Mouse (Mus musculus) forebrain, embryonic 14.5 days (tissue): ENCODE measurements around the gene Scfd2. TPM values are rescaled to one million over a fixed set of nuclear protein-coding genes. Genes with fewer than 3 reads are reported as not detected.

Experiments
- ATAC-seq: fragments of 200-750 bp; cut with Nextera tagmentation; 2 replicates; pipeline ENCODE4 v1.8.0; 2017; ENCODE audit warnings: mild to moderate bottlenecking, moderate library complexity
- DNase-seq: peaks from one replicate; pipeline ENCODE4 v3.0.0-alpha.2; 2015; ENCODE audit warnings: low spot score
- H3K27ac ChIP-seq: fragments of 300-500 bp; sonication (generic); 2 replicates; pipeline ENCODE4 v1.5.1; 2014; ENCODE audit warnings: low read depth, mild to moderate bottlenecking, control low read depth, low read length, moderate library complexity
- H3K27me3 ChIP-seq: fragments of 300-500 bp; sonication (generic); replicated peaks from 2 replicates; pipeline ENCODE4 v1.6.1; 2014; ENCODE audit warnings: low read length, control low read depth, mixed read lengths; ENCODE audit not compliant: control insufficient read depth, insufficient read depth
- H3K36me3 ChIP-seq: fragments of 300-500 bp; sonication (generic); 2 replicates; pipeline ENCODE4 v1.6.1; 2014; ENCODE audit warnings: low read length, control low read depth; ENCODE audit not compliant: control insufficient read depth, insufficient read depth
- H3K4me1 ChIP-seq: fragments of 300-500 bp; sonication (generic); 2 replicates; pipeline ENCODE4 v1.6.1; 2014; ENCODE audit warnings: antibody characterized with exemption, low read length, control low read depth; ENCODE audit not compliant: control insufficient read depth, insufficient read depth
- H3K4me2 ChIP-seq: fragments of 300-500 bp; sonication (generic); 2 replicates; pipeline ENCODE4 v1.6.1; 2014; ENCODE audit warnings: mild to moderate bottlenecking, control low read depth, low read length
- H3K4me3 ChIP-seq: fragments of 300-500 bp; sonication (generic); 2 replicates; pipeline ENCODE4 v1.5.1; 2014; ENCODE audit warnings: low read depth, low read length, control low read depth
- H3K9ac ChIP-seq: fragments of 300-500 bp; sonication (generic); 2 replicates; pipeline ENCODE4 v1.6.1; 2014; ENCODE audit warnings: mild to moderate bottlenecking, low read length, control low read depth, moderate library complexity
- H3K9me3 ChIP-seq: fragments of 300-500 bp; sonication (generic); replicated peaks from 2 replicates; pipeline ENCODE4 v1.6.1; 2016; ENCODE audit warnings: low read length, control low read depth, mixed read lengths; ENCODE audit not compliant: control insufficient read depth
- whole genome bisulfite sequencing: fragments of 180-500 bp; shearing (Covaris S2); extraction: QIAGEN DNeasy Blood & Tissue Kit; methylation state at CpG from one replicate; pipeline ENCODE4 v1.1.7; 2014; 5-methylcytosine and 5-hydroxymethylcytosine counted together
- polyA plus RNA-seq: library from polyadenylated mRNA; unstranded; fragments of >200 nt; fragmentation: Nextera tagmentation; extraction: Ambion mirVana; gene quantifications from 2 replicates; pipeline ENCODE4 v1.2.1, GENCODE M21; 2014

Scfd2 gene
- polyA plus RNA-seq, 1 experiment from 2014 or later, result 18.6 TPM

DNA sequence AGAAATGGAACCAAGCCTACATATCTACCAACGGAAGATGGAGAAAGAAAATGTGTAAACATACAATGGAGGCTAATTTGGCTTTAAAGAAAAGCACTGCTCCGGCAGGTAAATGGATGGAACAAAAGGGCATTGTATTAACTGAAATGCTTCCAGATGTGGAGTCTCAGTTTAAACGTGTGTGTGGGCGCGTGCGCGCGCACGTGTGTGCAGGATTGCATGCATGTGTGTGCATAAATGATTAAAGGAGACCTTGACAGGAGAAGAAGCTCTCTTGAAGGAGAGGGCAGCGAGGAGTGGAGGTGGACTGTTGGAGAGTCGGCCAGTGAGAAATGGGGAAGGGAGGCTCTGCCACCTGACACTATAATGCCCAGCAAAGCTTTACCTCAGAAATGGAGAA, 58.4 kb downstream of the Scfd2 start:
- Histone ChIP-seq H3K27ac (no peak overlapping the region), H3K36me3 (no peaks in the 10 kb centered on the region), H3K27me3 (no peaks in the 10 kb centered on the region), H3K9me3 (no peaks in the 10 kb centered on the region), H3K4me3 (no peak overlapping the region), H3K4me2 (no peak overlapping the region), H3K9ac (no peak overlapping the region), H3K4me1 (no peaks in the 10 kb centered on the region)
- ATAC-seq, result no peak
- no peak for DNase-seq
- 81% methylated on average over 11 of the region's 11 CpGs for WGBS

DNA sequence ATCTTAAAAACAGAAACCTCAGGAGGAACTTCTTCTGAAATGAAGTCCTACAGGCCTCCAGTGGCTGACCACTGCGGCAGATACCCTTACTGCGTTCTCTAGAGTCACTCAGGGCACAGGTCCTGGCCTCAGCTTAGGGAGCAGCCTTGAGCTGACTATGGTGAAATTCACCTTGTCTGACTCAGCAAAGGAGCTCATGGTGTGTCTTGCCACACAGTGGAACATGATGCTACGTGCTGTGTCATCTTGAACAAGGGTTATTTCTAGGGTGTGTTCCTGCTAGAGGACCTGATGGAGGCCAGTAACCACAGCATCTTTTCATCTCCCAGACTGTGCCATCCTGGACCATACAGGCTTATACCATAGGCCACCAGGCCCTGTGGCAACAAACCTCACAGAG, 60.7 kb downstream of the Scfd2 start:
- H3K4me1 ChIP-seq, result no peaks in the 10 kb centered on the region
- H3K9me3 ChIP-seq, result no peaks in the 10 kb centered on the region
- H3K4me3 ChIP-seq, result no peak overlapping the region
- no peak for ATAC-seq
- H3K36me3 ChIP-seq, result no peaks in the 10 kb centered on the region
- no peak overlapping the region for H3K4me2 ChIP-seq
- DNase-seq, result no peak
- no peaks in the 10 kb centered on the region for H3K27me3 ChIP-seq
- H3K9ac ChIP-seq, result no peak overlapping the region
- H3K27ac ChIP-seq, result no peak overlapping the region
- 93% methylated on average over 3 of the region's 3 CpGs for WGBS

DNA sequence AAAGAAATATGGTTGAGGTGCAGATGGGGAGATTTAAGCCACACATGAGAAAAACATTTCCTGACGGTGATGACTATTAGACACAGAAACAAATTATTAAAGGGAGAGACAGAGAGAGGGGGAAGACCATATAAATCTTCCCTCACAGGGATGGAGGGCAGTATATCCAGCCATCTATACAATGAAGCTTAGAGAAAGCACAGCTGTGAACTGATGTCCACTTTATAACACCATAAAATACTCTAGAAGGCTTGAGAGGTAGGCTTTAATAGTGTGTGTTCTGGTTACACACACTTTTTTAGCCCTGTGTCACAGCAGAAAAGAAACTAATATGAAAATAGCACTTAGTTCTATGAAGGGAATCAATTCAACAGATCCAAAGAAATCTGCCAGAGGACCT, 61.9 kb downstream of the Scfd2 start:
- Histone ChIP-seq H3K36me3 (no peaks in the 10 kb centered on the region), H3K9ac (no peak overlapping the region), H3K4me3 (no peak overlapping the region), H3K27ac (no peak overlapping the region), H3K4me1 (no peaks in the 10 kb centered on the region), H3K27me3 (no peaks in the 10 kb centered on the region), H3K9me3 (no peaks in the 10 kb centered on the region), H3K4me2 (no peak overlapping the region)
- DNase-seq (no peak), ATAC-seq (no peak)
- WGBS, result 82% methylated on average over 1 of the region's 1 CpGs

DNA sequence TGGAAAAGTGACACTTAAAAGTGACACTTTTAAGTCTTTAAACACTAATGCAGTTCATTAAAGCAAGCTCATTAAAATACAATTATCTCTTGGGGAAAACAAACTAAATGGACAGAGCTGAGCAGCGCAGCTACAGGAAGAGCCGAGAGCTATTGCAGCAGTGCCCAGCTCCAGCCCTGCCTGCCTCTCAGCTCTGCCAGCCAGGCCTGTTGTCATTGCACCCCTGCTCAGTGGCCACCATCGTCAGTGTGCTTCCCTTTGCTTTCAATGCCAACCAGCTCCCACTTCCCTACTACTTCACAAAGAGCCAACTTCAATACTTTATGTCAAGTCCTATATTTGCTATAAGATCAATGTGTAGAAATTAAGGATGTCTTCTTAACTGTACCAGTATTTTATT, 63.8 kb downstream of the Scfd2 start:
- H3K36me3 ChIP-seq, result no peaks in the 10 kb centered on the region
- ATAC-seq, result no peak

DNA sequence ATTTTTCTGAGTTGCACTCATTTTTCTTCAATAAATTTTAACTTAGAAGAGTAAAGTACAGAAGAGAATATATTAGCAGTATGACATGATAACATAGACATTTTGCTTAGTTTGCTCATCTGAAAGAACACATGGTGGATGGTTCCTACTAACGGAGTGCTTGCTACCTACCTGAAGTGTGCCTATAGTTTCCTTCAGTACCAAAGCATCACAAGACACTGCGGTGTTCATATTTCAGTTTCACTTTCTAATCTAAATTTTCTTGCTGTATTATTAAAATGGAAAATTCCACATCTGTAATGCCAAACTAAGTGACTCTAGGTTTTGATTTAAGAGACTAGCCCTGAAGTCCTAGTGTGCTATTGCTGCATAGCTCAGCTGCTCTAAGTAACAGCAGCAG, 74.8 kb downstream of the Scfd2 start:
- Histone ChIP-seq H3K4me1 (no peaks in the 10 kb centered on the region), H3K36me3 (no peaks in the 10 kb centered on the region), H3K27me3 (no peaks in the 10 kb centered on the region), H3K27ac (no peak overlapping the region), H3K9ac (no peak overlapping the region), H3K4me3 (no peak overlapping the region), H3K4me2 (no peak overlapping the region), H3K9me3 (no peaks in the 10 kb centered on the region)
- ATAC-seq (no peak), DNase-seq (no peak)
- 92% methylated on average over 2 of the region's 2 CpGs for WGBS

More for the DNA sequence above, 63.8 kb downstream of the Scfd2 start:
- H3K9me3 ChIP-seq, result no peaks in the 10 kb centered on the region
- WGBS, result 58% methylated on average over 3 of the region's 3 CpGs
- no peak overlapping the region for H3K4me3 ChIP-seq
- H3K27ac ChIP-seq, result no peak overlapping the region
- no peak overlapping the region for H3K9ac ChIP-seq
- H3K4me1 ChIP-seq, result no peaks in the 10 kb centered on the region
- H3K4me2 ChIP-seq, result no peak overlapping the region
- H3K27me3 ChIP-seq, result no peaks in the 10 kb centered on the region
- no peak for DNase-seq

DNA sequence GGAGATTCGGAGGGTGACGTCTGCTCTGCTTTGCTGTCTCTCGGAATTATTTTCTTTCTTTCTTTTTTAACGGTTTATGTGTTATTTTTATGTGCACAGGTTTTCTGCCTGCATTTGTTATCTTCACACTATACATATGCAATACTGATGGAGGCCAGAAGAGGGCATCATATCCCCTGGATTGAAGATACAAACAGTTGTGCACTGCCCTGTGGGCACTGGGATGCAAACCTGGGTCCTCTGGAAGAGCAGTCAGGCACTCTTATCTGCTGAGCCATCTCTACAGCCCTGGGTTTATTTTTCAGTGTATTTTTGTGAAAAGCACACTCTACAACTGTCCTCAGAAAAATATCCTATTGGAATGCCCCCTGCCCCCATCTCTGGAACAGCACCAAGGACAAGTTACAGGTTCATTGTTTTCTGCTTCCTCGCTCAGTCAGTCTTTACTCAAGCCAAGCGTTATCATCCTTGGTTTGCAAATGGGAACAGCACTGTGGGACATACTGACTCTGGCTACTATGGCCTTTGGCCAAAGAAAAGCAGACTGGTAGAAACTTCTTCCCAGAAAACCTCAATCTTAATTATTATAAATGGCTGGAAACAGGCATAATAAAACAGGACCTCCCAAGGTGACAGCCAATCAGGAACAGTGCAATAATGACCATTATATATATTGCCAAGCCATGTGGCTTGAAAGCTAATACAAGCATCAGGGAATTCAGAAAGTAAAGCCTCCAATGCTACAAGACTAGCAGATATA, 75.9 kb downstream of the Scfd2 start:
- no peak overlapping the region for H3K4me3 ChIP-seq
- no peaks in the 10 kb centered on the region for H3K36me3 ChIP-seq
- no peak for DNase-seq
- H3K9ac ChIP-seq, result no peak overlapping the region
- no peaks in the 10 kb centered on the region for H3K27me3 ChIP-seq
- ATAC-seq, result no peak
- 89% methylated on average over 6 of the region's 6 CpGs for WGBS
- H3K4me1 ChIP-seq, result no peaks in the 10 kb centered on the region
- no peaks in the 10 kb centered on the region for H3K9me3 ChIP-seq
- no peak overlapping the region for H3K4me2 ChIP-seq
- H3K27ac ChIP-seq, result no peak overlapping the region

DNA sequence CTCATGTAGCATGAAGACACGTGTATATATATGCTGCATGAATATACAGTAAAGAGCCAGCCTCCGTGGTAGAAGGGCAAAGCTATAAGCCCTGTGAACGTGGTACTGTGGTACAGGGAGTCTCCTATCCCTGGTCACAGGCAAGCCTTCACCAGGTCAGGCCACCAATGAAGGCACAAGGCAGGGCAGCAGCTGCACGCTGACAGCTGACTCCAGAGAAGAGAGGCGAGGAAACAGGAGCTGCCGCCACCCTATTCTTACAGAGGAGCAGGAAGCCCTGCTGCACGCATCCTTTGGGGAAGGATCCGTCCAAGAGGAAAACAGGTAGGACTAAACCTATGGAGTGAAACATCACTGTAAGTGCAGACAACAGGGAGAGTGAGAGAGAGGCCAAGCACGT, 76.5 kb downstream of the Scfd2 start:
- Histone ChIP-seq H3K27ac (no peak overlapping the region), H3K4me1 (no peaks in the 10 kb centered on the region), H3K27me3 (no peaks in the 10 kb centered on the region), H3K36me3 (no peaks in the 10 kb centered on the region), H3K4me2 (no peak overlapping the region), H3K9me3 (no peaks in the 10 kb centered on the region), H3K9ac (no peak overlapping the region), H3K4me3 (no peak overlapping the region)
- ATAC-seq (no peak), DNase-seq (no peak)
- WGBS, result 88% methylated on average over 9 of the region's 9 CpGs

DNA sequence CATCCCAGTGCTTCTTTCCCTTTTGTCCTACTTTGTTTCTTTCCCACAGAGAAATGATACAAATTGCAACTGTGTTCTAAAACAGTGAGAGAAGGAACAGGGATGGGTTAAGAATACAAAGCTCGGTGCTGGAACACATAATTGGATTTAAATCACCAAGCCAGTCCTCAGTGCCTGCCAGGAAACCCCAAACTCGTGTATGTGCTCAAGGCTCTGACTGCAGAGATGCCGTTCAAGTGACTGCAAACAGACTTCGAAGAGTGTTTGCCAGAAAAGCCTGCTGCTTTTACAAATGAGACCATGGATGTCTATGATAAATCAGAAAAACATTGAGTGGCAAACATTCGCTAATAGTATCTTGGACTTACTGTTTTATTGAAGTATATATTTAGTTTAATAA, 80.6 kb downstream of the Scfd2 start:
- Histone ChIP-seq H3K9me3 (no peaks in the 10 kb centered on the region), H3K27me3 (no peaks in the 10 kb centered on the region), H3K4me2 (no peak overlapping the region), H3K4me3 (no peak overlapping the region), H3K4me1 (no peaks in the 10 kb centered on the region), H3K27ac (no peak overlapping the region), H3K36me3 (no peaks in the 10 kb centered on the region), H3K9ac (no peak overlapping the region)
- WGBS, result 57% methylated on average over 5 of the region's 5 CpGs
- ATAC-seq (no peak), DNase-seq (peak; percentile 7)

DNA sequence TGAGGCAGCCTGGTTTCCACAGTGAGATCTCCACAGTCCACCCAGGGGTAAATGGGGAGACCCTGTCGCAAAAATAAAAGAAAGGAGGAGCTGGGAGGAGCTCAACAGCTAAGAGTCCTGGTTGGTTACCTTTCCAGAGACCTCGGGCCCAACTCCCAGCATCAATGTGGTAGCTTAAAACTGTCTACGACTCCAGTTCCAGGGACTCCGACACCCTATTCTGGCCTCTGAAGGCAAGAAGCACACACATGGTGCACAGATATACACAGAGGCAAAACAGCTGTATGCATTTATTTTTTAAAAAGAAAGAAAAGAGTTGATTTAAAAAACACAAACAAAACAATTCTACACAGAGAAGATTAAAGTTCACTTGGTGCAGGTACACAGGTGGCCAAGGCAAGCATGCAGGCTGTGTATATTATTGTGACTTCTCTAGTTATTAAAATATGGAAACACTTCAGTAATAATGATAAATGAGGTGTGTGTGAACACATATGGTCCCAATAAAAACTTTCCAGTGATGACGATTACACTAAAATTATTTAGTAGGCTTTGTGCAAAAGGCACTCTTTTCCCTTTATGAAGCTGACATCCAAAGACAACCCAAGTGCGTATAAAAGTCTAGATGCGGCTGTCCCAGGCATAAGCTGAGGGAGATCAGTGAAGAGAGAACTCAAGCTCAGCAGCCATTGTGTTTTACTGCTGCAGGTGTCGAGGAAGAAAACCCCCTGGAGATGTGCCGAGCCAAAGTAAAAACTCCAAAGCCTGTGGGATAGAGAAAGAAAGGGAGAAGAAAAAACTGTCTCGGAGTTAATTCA, 83.8 kb downstream of the Scfd2 start:
- no peak overlapping the region for H3K27ac ChIP-seq
- H3K27me3 ChIP-seq, result no peaks in the 10 kb centered on the region
- H3K36me3 ChIP-seq, result no peaks in the 10 kb centered on the region
- H3K9me3 ChIP-seq, result no peaks in the 10 kb centered on the region
- H3K4me3 ChIP-seq, result no peak overlapping the region
- H3K4me1 ChIP-seq, result no peaks in the 10 kb centered on the region
- WGBS, result 60% methylated on average over 10 of the region's 10 CpGs
- no peak for ATAC-seq
- no peak overlapping the region for H3K4me2 ChIP-seq
- no peak overlapping the region for H3K9ac ChIP-seq
- no peak for DNase-seq
